Mouse (Mus musculus) kidney, postnatal 0 days (tissue): ENCODE measurements around the gene Atp2a3. TPM values are rescaled to one million over a fixed set of nuclear protein-coding genes. Genes with fewer than 3 reads are reported as not detected.

Experiments used
- ATAC-seq: fragments of 200-750 bp; cut with Nextera tagmentation; replicated peaks from 2 replicates; pipeline ENCODE4 v1.8.0; 2017; ENCODE audit warnings: low read depth, moderate number of reproducible peaks, moderate TSS enrichment, moderate library complexity; ENCODE audit not compliant: low FRiP score
- DNase-seq: peaks from one replicate; pipeline ENCODE4 v3.0.0-alpha.2; 2016; ENCODE audit warnings: low spot score
- H3K27ac ChIP-seq: fragments of 300-500 bp; sonication (generic); 2 replicates; pipeline ENCODE4 v1.5.1; 2014; ENCODE audit warnings: mild to moderate bottlenecking
- H3K27me3 ChIP-seq: fragments of 300-500 bp; sonication (generic); 2 replicates; pipeline ENCODE4 v1.6.1; 2014; ENCODE audit warnings: low read length, mixed read lengths; ENCODE audit not compliant: insufficient read depth
- H3K36me3 ChIP-seq: fragments of 300-500 bp; sonication (generic); 2 replicates; pipeline ENCODE4 v1.6.1; 2014; ENCODE audit warnings: low read length, mixed read lengths; ENCODE audit not compliant: insufficient read depth
- H3K4me1 ChIP-seq: fragments of 300-500 bp; sonication (generic); replicated peaks from 2 replicates; pipeline ENCODE4 v1.6.1; 2014; ENCODE audit warnings: antibody characterized with exemption, low read length, mixed read lengths; ENCODE audit not compliant: insufficient read depth
- H3K4me2 ChIP-seq: fragments of 300-500 bp; sonication (generic); 2 replicates; pipeline ENCODE4 v1.6.1; 2014; ENCODE audit warnings: mild to moderate bottlenecking, low read length, moderate library complexity, mixed read lengths
- H3K4me3 ChIP-seq: fragments of 300-500 bp; sonication (generic); replicated peaks from 2 replicates; pipeline ENCODE4 v1.5.1; 2014; ENCODE audit warnings: low read depth, low read length
- H3K9ac ChIP-seq: fragments of 300-500 bp; sonication (generic); 2 replicates; pipeline ENCODE4 v1.6.1; 2014; ENCODE audit warnings: low read depth, low read length
- H3K9me3 ChIP-seq: fragments of 300-500 bp; sonication (generic); replicated peaks from 2 replicates; pipeline ENCODE4 v1.6.1; 2016; ENCODE audit warnings: low read length, inconsistent platforms, mixed read lengths
- CTCF ChIP-seq: IDR thresholded peaks from 2 replicates; pipeline ENCODE4 v1.5.1; 2016; ENCODE audit warnings: antibody characterized with exemption, low read depth, mild to moderate bottlenecking, moderate library complexity
- WGBS: fragments of 180-500 bp; shearing (Covaris S2); extraction: QIAGEN DNeasy Blood & Tissue Kit; methylation state at CpG from one replicate; pipeline ENCODE4 v1.1.7; 2014; 5-methylcytosine and 5-hydroxymethylcytosine counted together
- polyA plus RNA-seq: library from polyadenylated mRNA; unstranded; fragments of >200 nt; fragmentation: Nextera tagmentation; extraction: Ambion mirVana; gene quantifications from 2 replicates; pipeline ENCODE4 v1.2.1, GENCODE M21; 2015

The Atp2a3 gene
- polyA plus RNA-seq, 1 experiment from 2014 or later, result 9.9 TPM

DNA sequence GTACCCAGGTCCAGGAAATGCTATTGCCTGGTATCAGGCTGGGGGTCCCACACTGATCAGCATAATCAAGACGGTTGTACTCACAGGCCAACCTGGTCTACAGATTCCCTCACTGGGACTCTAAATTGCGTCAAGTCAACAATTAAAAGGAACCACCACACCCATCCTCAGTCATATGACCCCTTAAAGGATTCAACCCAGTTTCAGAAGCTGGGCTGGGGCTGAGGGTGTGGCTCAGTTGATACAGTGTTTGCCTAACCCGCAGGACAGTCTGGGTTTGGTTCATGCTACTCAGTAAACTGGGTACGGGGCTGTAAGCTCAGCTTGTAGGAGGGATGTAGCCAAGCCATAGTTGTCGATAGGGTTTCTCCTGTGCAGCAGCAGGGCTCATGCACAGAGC, 25.8 kb downstream of the Atp2a3 start:
- Histone ChIP-seq H3K4me2 (no peak overlapping the region), H3K27me3 (no peaks in the 10 kb centered on the region), H3K27ac (no peak overlapping the region), H3K4me1 (peaks cover 13% of the 10 kb centered on the region), H3K36me3 (no peaks in the 10 kb centered on the region), H3K9me3 (no peaks in the 10 kb centered on the region), H3K4me3 (no peak overlapping the region), H3K9ac (no peak overlapping the region)
- DNase-seq (no peak), ATAC-seq (no peak)
- WGBS, result 72% methylated on average over 5 of the region's 5 CpGs
- TF ChIP-seq CTCF, result no peak

DNA sequence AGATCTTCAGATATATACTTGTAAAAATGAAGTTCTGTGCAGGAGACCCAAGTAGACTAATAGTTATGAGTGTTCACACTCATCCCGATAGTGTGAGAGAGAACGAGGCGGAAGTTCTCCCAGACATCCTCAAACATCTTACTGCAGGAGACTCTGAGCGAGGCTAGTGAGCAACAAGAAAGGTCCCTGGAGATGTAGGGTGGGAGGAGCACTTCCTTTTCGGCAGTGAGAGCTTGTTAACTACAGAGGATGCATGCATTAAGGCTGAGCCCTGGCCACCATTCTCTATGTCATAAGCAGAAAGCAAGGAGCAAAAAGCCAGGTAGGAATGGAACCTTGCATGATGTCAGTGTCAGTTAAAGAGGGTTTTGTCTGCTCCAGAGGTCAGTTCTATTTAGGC, 26.3 kb downstream of the Atp2a3 start:
- no peak overlapping the region for H3K9ac ChIP-seq
- no peaks in the 10 kb centered on the region for H3K36me3 ChIP-seq
- peaks cover 17% of the 10 kb centered on the region for H3K4me1 ChIP-seq
- no peaks in the 10 kb centered on the region for H3K27me3 ChIP-seq
- no peak overlapping the region for H3K4me2 ChIP-seq
- H3K27ac ChIP-seq, result no peak overlapping the region
- peak; percentile 31 for DNase-seq
- no peak for ATAC-seq
- H3K9me3 ChIP-seq, result no peaks in the 10 kb centered on the region
- TF ChIP-seq CTCF, result no peak
- no peak overlapping the region for H3K4me3 ChIP-seq
- WGBS, result 57% methylated on average over 5 of the region's 5 CpGs

DNA sequence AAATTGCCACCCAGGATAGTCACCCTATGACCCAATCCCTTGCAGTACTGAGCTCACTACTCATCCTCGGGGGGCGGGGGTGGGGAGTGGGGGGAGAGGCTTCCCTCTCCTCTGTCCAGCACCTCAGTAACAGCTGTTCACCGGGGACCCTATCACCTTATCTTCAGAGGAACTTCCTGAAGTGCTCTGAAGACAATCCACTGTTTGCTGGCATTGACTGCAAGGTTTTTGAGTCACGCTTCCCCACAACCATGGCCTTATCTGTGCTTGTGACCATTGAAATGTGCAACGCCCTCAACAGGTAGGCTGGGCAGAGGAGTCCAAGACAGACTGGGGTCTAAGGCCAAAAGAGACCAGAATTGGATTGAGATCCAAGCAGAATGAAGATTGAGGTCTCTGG, 26.8 kb downstream of the Atp2a3 start:
- TF ChIP-seq CTCF, result no peak
- peaks cover 17% of the 10 kb centered on the region for H3K4me1 ChIP-seq
- no peaks in the 10 kb centered on the region for H3K27me3 ChIP-seq
- no peak overlapping the region for H3K9ac ChIP-seq
- no peak overlapping the region for H3K4me3 ChIP-seq
- DNase-seq (no peak), ATAC-seq (no peak)
- H3K27ac ChIP-seq, result no peak overlapping the region
- H3K4me2 ChIP-seq, result no peak overlapping the region
- H3K9me3 ChIP-seq, result no peaks in the 10 kb centered on the region
- 75% methylated on average over 5 of the region's 5 CpGs for WGBS
- H3K36me3 ChIP-seq, result no peaks in the 10 kb centered on the region

DNA sequence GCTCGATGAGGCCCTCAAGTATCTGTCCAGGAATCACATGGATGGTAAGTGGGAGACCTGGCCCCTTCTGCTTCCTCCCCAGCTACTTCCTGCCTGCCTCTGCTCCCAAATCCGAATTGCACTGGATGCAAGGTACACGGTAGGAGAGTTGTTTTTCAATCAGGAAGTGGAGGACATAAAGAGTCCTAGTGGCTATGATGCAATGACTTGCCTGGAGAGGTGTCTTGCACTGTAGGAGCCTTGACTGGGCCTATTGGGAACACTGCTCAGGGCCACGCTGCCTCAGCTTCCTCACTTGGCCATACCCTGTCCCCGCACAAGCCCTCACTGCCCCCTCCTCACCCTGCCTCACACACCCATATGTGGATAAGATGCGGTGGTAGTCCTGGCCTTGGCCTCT, 28.1 kb downstream of the Atp2a3 start:
- H3K4me2 ChIP-seq, result no peak overlapping the region
- TF ChIP-seq CTCF, result no peak
- ATAC-seq (0 out of 2 replicates have a peak, but pooled peaks have one; percentile 19), DNase-seq (no peak)
- peaks cover 17% of the 10 kb centered on the region for H3K4me1 ChIP-seq
- H3K36me3 ChIP-seq, result no peaks in the 10 kb centered on the region
- no peak overlapping the region for H3K4me3 ChIP-seq
- H3K9ac ChIP-seq, result no peak overlapping the region
- WGBS, result 72% methylated on average over 6 of the region's 6 CpGs
- no peak overlapping the region for H3K27ac ChIP-seq
- H3K27me3 ChIP-seq, result no peaks in the 10 kb centered on the region
- no peaks in the 10 kb centered on the region for H3K9me3 ChIP-seq

DNA sequence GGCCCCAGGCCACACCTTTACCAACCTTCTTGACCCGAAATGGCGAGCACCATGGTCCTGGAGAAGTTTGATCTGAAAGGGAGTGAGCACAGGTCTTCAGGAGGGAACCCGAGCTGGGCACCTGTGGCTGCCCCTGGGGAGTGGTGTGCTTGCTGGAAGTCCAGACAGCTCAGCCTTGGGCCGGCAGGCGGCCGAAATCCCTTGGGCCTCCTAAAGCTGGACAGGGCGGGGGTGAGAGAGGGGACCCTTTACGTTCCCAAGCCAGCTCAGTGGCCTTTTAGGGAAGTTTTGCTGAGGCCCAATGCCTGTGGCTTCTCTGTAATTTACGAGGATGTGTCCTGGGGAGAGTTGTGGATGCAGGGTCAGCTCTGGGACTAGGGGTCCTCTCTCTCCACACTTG, 29.7 kb downstream of the Atp2a3 start:
- H3K4me1 ChIP-seq, result peaks cover 17% of the 10 kb centered on the region
- H3K9me3 ChIP-seq, result no peaks in the 10 kb centered on the region
- TF ChIP-seq CTCF, result no peak
- WGBS, result 62% methylated on average over 9 of the region's 9 CpGs
- H3K4me2 ChIP-seq, result no peak overlapping the region
- DNase-seq (no peak), ATAC-seq (no peak)
- no peak overlapping the region for H3K27ac ChIP-seq
- H3K36me3 ChIP-seq, result no peaks in the 10 kb centered on the region
- H3K27me3 ChIP-seq, result no peaks in the 10 kb centered on the region
- H3K9ac ChIP-seq, result no peak overlapping the region
- H3K4me3 ChIP-seq, result no peak overlapping the region

DNA sequence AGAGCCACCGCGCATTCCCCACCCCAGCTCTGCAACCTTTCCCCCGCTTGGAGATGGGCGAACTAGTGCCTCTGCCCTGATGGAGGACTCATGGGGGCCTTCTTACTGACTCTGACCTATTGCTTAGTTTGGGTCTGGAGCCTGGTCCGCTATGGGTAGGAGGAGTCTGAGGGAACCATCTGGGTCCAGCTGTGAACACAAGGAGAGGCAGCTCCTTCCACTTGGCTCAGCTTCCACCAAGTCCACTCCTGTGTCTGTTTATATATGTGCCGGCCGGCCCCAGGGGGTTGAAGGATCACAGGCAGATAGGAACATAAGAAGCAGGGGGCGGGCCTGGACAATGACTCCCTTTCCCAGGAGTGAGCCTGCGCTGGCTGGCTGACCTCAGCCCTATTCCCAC, 31.0 kb downstream of the Atp2a3 start:
- 23% methylated on average over 9 of the region's 9 CpGs for WGBS
- no peak for TF ChIP-seq CTCF
- Histone ChIP-seq H3K27me3 (no peaks in the 10 kb centered on the region), H3K9me3 (no peaks in the 10 kb centered on the region), H3K9ac (no peak overlapping the region), H3K4me2 (no peak overlapping the region), H3K4me1 (peaks cover 17% of the 10 kb centered on the region), H3K27ac (0 out of 2 replicates have a peak overlapping the region, but pooled peaks have one; percentile 36), H3K4me3 (no peak overlapping the region), H3K36me3 (no peaks in the 10 kb centered on the region)
- no peak for ATAC-seq
- DNase-seq, result peak; percentile 72

DNA sequence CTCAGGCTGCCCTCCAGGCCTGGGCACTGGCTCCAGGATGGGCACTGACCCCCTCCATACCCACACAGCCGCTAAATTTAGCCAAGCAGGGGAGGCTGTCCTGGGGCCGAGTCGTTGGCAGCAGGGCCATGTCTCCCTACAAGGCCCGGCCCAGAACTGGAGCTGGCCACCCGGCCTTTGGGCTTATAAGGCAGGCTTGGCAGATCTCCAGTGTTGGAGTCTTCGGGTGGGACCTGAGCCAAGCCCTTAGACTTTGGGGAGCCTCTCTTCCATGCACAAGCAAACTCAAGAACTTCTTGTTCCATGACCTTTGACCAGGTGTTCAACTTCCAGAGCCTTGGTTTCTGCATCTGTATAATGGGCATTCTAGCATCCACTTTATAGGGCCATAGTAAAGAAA, 35.4 kb downstream of the Atp2a3 start:
- WGBS, result 83% methylated on average over 6 of the region's 6 CpGs
- Histone ChIP-seq H3K4me2 (no peak overlapping the region), H3K4me3 (no peak overlapping the region), H3K36me3 (no peaks in the 10 kb centered on the region), H3K27ac (no peak overlapping the region), H3K4me1 (peaks cover 21% of the 10 kb centered on the region), H3K27me3 (no peaks in the 10 kb centered on the region), H3K9ac (no peak overlapping the region), H3K9me3 (no peaks in the 10 kb centered on the region)
- DNase-seq, result no peak
- no peak for ATAC-seq
- TF ChIP-seq CTCF, result no peak
